Mouse (Mus musculus): ENCODE data around the gene Tbc1d7. TPM values are rescaled to one million over a fixed set of nuclear protein-coding genes. Genes with fewer than 3 reads are reported as not detected.

Tbc1d7 gene
- total RNA-seq (2023): 8.5 TPM

DNA sequence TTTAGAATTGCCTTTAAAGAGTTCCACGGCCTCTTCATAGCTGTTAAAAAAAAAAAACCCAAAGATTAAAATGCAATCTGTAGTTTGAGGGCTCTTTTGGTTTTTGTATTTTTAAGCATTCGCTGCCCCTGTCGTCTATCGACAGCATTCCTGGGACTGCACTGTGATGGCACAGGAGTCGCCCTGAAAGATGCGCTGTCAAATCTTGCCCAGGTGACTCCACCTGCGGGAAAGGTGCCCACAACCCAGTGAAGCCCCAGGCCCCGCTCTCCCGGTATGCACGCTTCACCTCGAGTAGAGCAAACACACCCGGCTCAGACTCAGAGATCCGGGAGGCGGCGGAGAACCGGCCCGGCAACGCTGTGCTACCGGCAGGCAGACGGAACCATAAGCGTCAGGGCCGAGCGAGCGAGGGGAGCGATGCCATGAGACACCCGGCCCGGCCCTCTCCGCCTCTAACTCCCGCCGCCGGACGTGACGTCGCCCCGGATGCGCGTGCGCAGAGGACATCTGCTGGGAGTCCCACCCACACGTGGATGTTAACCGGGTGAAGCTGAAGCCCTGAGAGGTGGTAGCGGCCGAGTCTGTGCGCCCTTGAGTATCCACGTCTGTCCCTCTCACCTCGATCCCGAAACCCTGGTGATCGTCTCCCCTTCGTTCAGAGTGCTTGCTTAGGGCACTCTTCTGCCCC lies at the start of gene Tbc1d7:
Tbc1d7 (minus strand) TSS at position 482 of the 691 bp plus-strand sequence.

Other genes with a start within 250 kb of the Tbc1d7 start
- 13.6 TPM for gene Gfod1, start 132.7 kb upstream of the Tbc1d7 start, total RNA-seq (2023)
- 13.7 TPM for gene Sirt5, start 194.0 kb upstream of the Tbc1d7 start, total RNA-seq (2023)
- gene Nol7, start 226.9 kb upstream of the Tbc1d7 start, total RNA-seq (2023): 138 TPM

All from CD4-positive naive resting alpha-beta T cell, adult 57 days (primary cell).